In genomic region chr2:149829955-149830535, GRCm38 (mm10) we compare ENCODE assay signal across 8 mouse cellular contexts. TPM values are rescaled to one million over a fixed set of nuclear protein-coding genes. Genes with fewer than 3 reads are reported as not detected.
DNase-seq lines count a peak whose midpoint lies in the region; ATAC-seq and TF ChIP-seq lines count a peak whose summit lies in the region.

No protein-coding gene starts in this region.

- no peaks in the 10 kb centered on the region for H3K9me3 ChIP-seq in kidney, embryonic 16.5 days (ENCODE audit: low read length)
- H3K9me3 ChIP-seq in forebrain, embryonic 14.5 days (replicated peaks; ENCODE audit: control insufficient read depth, low read length), result no peaks in the 10 kb centered on the region
- no peaks in the 10 kb centered on the region for H3K9me3 ChIP-seq in limb, embryonic 15.5 days
- H3K9me3 ChIP-seq in stomach, postnatal 0 days (ENCODE audit: control insufficient read depth, low read length), result no peaks in the 10 kb centered on the region

- TF ChIP-seq CTCF in stomach, postnatal 0 days (IDR thresholded peaks at IDR 0.05; ENCODE audit: low read depth), result no peak

- peaks cover 20% of the 10 kb centered on the region for H3K4me1 ChIP-seq in kidney, embryonic 16.5 days (ENCODE audit: insufficient read depth, low read length)
- H3K4me1 ChIP-seq in forebrain, embryonic 14.5 days (ENCODE audit: control insufficient read depth, insufficient read depth, low read length), result peaks cover 4% of the 10 kb centered on the region; the same call in 1 of the 2 replicates
- peaks cover 26% of the 10 kb centered on the region for H3K4me1 ChIP-seq in limb, embryonic 15.5 days
- no peaks in the 10 kb centered on the region for H3K4me1 ChIP-seq in stomach, postnatal 0 days (replicated peaks; ENCODE audit: control insufficient read depth, insufficient read depth)

- H3K4me3 ChIP-seq in kidney, embryonic 16.5 days (ENCODE audit: low read length), result peak overlapping the region; percentile 57
- peak overlapping the region; percentile 60 for H3K4me3 ChIP-seq in forebrain, embryonic 14.5 days (ENCODE audit: low read depth, low read length)
- peak overlapping the region; percentile 55 for H3K4me3 ChIP-seq in limb, embryonic 15.5 days
- peak overlapping the region; percentile 46 for H3K4me3 ChIP-seq in stomach, postnatal 0 days (ENCODE audit: low read depth, low read length)

- DNase-seq in kidney, adult 9 months, result no peak
- DNase-seq in cerebellum, adult 11-12 months, result peak; percentile 58
- DNase-seq in forebrain, embryonic 14.5 days (ENCODE audit: low spot score), result peak; percentile 19
- peak; percentile 17 for DNase-seq in stomach, postnatal 0 days (ENCODE audit: low spot score)
- no peak for DNase-seq in adrenal gland, postnatal 36 days
- no peak for DNase-seq in ovary, adult 18-20 months (ENCODE audit: low spot score)

- H3K27ac ChIP-seq in kidney, embryonic 16.5 days (ENCODE audit: low read length), result no peak overlapping the region
- no peak overlapping the region for H3K27ac ChIP-seq in forebrain, embryonic 14.5 days (ENCODE audit: low read depth, low read length)
- H3K27ac ChIP-seq in limb, embryonic 15.5 days, result no peak overlapping the region
- no peak overlapping the region for H3K27ac ChIP-seq in stomach, postnatal 0 days (replicated peaks)

- H3K36me3 ChIP-seq in kidney, embryonic 16.5 days (ENCODE audit: insufficient read depth, low read length), result no peaks in the 10 kb centered on the region
- no peaks in the 10 kb centered on the region for H3K36me3 ChIP-seq in forebrain, embryonic 14.5 days (ENCODE audit: control insufficient read depth, insufficient read depth, low read length)
- H3K36me3 ChIP-seq in limb, embryonic 15.5 days, result no peaks in the 10 kb centered on the region
- no peaks in the 10 kb centered on the region for H3K36me3 ChIP-seq in stomach, postnatal 0 days (ENCODE audit: control insufficient read depth, insufficient read depth, low read length)

- peak overlapping the region; percentile 94 for H3K4me2 ChIP-seq in kidney, embryonic 16.5 days (replicated peaks; ENCODE audit: low read depth, low read length)
- peak overlapping the region; percentile 97 for H3K4me2 ChIP-seq in forebrain, embryonic 14.5 days (ENCODE audit: low read length)
- peak overlapping the region; percentile 97 for H3K4me2 ChIP-seq in limb, embryonic 15.5 days
- peak overlapping the region; percentile 75 for H3K4me2 ChIP-seq in stomach, postnatal 0 days (replicated peaks; ENCODE audit: low read depth)

- peak; percentile 60 for ATAC-seq in kidney, embryonic 16.5 days (ENCODE audit: low FRiP score, low TSS enrichment)
- ATAC-seq in forebrain, embryonic 14.5 days, result 0 out of 2 replicates have a peak, but pooled peaks have one; percentile 18
- 0 out of 2 replicates have a peak, but pooled peaks have one; percentile 36 for ATAC-seq in limb, embryonic 15.5 days (ENCODE audit: insufficient number of reproducible peaks, low FRiP score, low TSS enrichment, low read depth)
- ATAC-seq in stomach, postnatal 0 days (ENCODE audit: low FRiP score, low TSS enrichment), result 0 out of 2 replicates have a peak, but pooled peaks have one; percentile 22

- 2% methylated on average over 26 of the region's 26 CpGs for WGBS in kidney, embryonic 16.5 days
- WGBS in forebrain, embryonic 14.5 days, result 2% methylated on average over 26 of the region's 26 CpGs
- WGBS in limb, embryonic 15.5 days, result 2% methylated on average over 26 of the region's 26 CpGs
- 5% methylated on average over 26 of the region's 26 CpGs for whole genome bisulfite sequencing in stomach, postnatal 0 days

- peaks cover 48% of the 10 kb centered on the region for H3K27me3 ChIP-seq in kidney, embryonic 16.5 days (ENCODE audit: insufficient read depth, low read length)
- 0 out of 2 replicates have a peak, but pooled peaks cover 12% of the 10 kb centered on the region for H3K27me3 ChIP-seq in forebrain, embryonic 14.5 days (replicated peaks; ENCODE audit: control insufficient read depth, insufficient read depth, low read length)
- H3K27me3 ChIP-seq in limb, embryonic 15.5 days, result peaks cover 41% of the 10 kb centered on the region
- H3K27me3 ChIP-seq in stomach, postnatal 0 days (ENCODE audit: control insufficient read depth, insufficient read depth, low read length), result no peaks in the 10 kb centered on the region; the same call in 1 of the 2 replicates

- no peak for TF ChIP-seq EP300 in stomach, postnatal 0 days (optimal IDR thresholded peaks at IDR 0.05)

- peak overlapping the region; percentile 50 for H3K9ac ChIP-seq in kidney, embryonic 16.5 days (replicated peaks; ENCODE audit: low read length)
- peak overlapping the region; percentile 66 for H3K9ac ChIP-seq in forebrain, embryonic 14.5 days (ENCODE audit: low read length)
- H3K9ac ChIP-seq in limb, embryonic 15.5 days, result peak overlapping the region; percentile 15; the same call in 1 of the 2 replicates
- peak overlapping the region; percentile 53 for H3K9ac ChIP-seq in stomach, postnatal 0 days (ENCODE audit: low read length)

RNA-seq across cellular contexts. Expression of gene C530025M09Rik, which starts 1.0 kb away (rescaled TPM):
- not detected in 2 replicates for polyA plus RNA-seq in kidney, embryonic 16.5 days (2015; fragmentation: Nextera tagmentation; extraction: Ambion mirVana)
- polyA plus RNA-seq in forebrain, embryonic 14.5 days (2014; fragmentation: Nextera tagmentation; extraction: Ambion mirVana), result 0.38 and 0.46 TPM in 2 replicates
- polyA plus RNA-seq in limb, embryonic 15.5 days (2015; fragmentation: Nextera tagmentation; extraction: Ambion mirVana), result not detected in 2 replicates
- 0.21 TPM in 1 of 2 replicates, not detected in the other for polyA plus RNA-seq in stomach, postnatal 0 days (2015; fragmentation: Nextera tagmentation; extraction: Ambion mirVana)
- not detected for total RNA-seq in adrenal gland, postnatal 36 days (2021)

RNA-seq across cellular contexts. Expression of gene Syndig1, which starts 1.0 kb away (rescaled TPM):
- polyA plus RNA-seq in kidney, embryonic 16.5 days (2015; fragmentation: Nextera tagmentation; extraction: Ambion mirVana), result 5.2 and 6.1 TPM in 2 replicates
- polyA plus RNA-seq in forebrain, embryonic 14.5 days (2014; fragmentation: Nextera tagmentation; extraction: Ambion mirVana), result 16.4 and 16.6 TPM in 2 replicates
- 5.7 and 5.9 TPM in 2 replicates for polyA plus RNA-seq in limb, embryonic 15.5 days (2015; fragmentation: Nextera tagmentation; extraction: Ambion mirVana)
- 6.3 and 7.2 TPM in 2 replicates for polyA plus RNA-seq in stomach, postnatal 0 days (2015; fragmentation: Nextera tagmentation; extraction: Ambion mirVana)
- total RNA-seq in adrenal gland, postnatal 36 days (2021), result under 1 TPM; 0.76 TPM

Comparison
In these comparisons a context has a peak if more than half of its experiments do, and no peak if none do; other contexts are left out.
1. H3K9ac ChIP-seq: peak in every context shown above with its lines; median percentile 66 in forebrain, embryonic 14.5 days; 53 in stomach, postnatal 0 days; 50 in kidney, embryonic 16.5 days; 15 in limb, embryonic 15.5 days.
2. DNase-seq: peak in cerebellum, adult 11-12 months (single experiment), forebrain, embryonic 14.5 days (single experiment) and stomach, postnatal 0 days (single experiment); none in kidney, adult 9 months (single experiment), adrenal gland, postnatal 36 days (0 of 2) and ovary, adult 18-20 months (single experiment).
3. Peak in every context shown above with its lines, with median percentiles within 50 percentile points of each other: ATAC-seq, H3K4me2 ChIP-seq and H3K4me3 ChIP-seq.